22 mouse cellular contexts compared by ENCODE assay signal in the genomic region with DNA sequence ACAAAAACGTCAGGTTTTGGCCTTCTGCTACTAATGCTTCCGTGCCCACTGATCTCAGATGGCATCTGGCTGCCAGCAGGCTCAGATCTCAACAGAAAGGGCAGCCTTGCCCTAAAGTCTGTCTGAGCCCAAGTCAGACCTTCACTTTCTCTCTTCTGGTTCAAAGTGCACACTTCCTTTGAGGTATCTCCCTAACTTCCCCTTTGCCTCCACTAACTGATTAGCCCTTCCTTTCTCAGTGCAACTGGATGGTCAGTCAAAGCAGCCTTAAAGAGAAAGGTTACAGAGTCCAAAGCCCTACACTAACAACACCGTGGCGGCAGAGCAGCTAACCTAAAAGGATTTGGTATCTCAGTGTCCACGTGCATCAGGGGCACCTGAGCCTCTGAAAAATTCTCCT. TPM values are rescaled to one million over a fixed set of nuclear protein-coding genes. Genes with fewer than 3 reads are reported as not detected.
A peak's percentile ranks its signal among the peaks of the same experiment; 100 is the strongest.
DNase-seq lines count a peak whose midpoint lies in the region; ATAC-seq and TF ChIP-seq lines count a peak whose summit lies in the region.
"Had no signal": no experiment of that assay in that cellular context is flagged by ENCODE, and none has a peak within 500 bp of the region (broad histone marks: within the 10 kb centered on the region; RNA-seq: fewer than 3 reads in every experiment).

No protein-coding gene starts in this region.

- H3K27me3 ChIP-seq in spleen, adult 2 months (ENCODE audit: control insufficient read depth, insufficient read depth, low read length) = no peaks in the 10 kb centered on the region
- H3K27me3 ChIP-seq in hindbrain, embryonic 13.5 days = no peaks in the 10 kb centered on the region
- H3K27me3 ChIP-seq: embryonic facial prominence, embryonic 15.5 days; limb, embryonic 12.5 days had no signal

- H3K9ac ChIP-seq in hindbrain, embryonic 13.5 days = no peak overlapping the region
- H3K9ac ChIP-seq: embryonic facial prominence, embryonic 15.5 days; limb, embryonic 12.5 days; lung, embryonic 14.5 days had no signal

- TF ChIP-seq POLR2A in spleen, adult 2 months (IDR thresholded peaks at IDR 0.05; ENCODE audit: low read depth, low read length) = no peak

- TF ChIP-seq CTCF in spleen, adult 2 months (IDR thresholded peaks at IDR 0.05; ENCODE audit: extremely low read depth, insufficient read depth, insufficient read length, insufficient replicate concordance) = no peak

- 20% methylated on average over 5 of the region's 5 CpGs for WGBS in spleen, adult 2 months
- WGBS in macrophage (ENCODE audit: missing documents) = 3% methylated on average over 5 of the region's 5 CpGs
- 78% methylated on average over 5 of the region's 5 CpGs for WGBS in hindbrain, embryonic 13.5 days

- ATAC-seq in common myeloid progenitor, adult 5-6 weeks (replicated peaks; ENCODE audit: low read depth, poor library complexity, severe bottlenecking) = peak; percentile 51
- ATAC-seq in hindbrain, embryonic 13.5 days (ENCODE audit: low FRiP score) = no peak

- H3K4me3 ChIP-seq in spleen, adult 2 months (ENCODE audit: extremely low read depth, insufficient read depth, insufficient read length) = no peak overlapping the region
- H3K4me3 ChIP-seq in macrophage (ENCODE audit: inconsistent target) = no peak overlapping the region
- no peak overlapping the region for H3K4me3 ChIP-seq in hindbrain, embryonic 13.5 days
- H3K4me3 ChIP-seq: embryonic facial prominence, embryonic 15.5 days; forebrain, embryonic 10.5 days; left cerebral cortex, adult 2 months; limb, embryonic 12.5 days had no signal

- H3K4me2 ChIP-seq in hindbrain, embryonic 13.5 days = no peak overlapping the region
- H3K4me2 ChIP-seq: embryonic facial prominence, embryonic 15.5 days; heart, embryonic 11.5 days; limb, embryonic 12.5 days; lung, embryonic 14.5 days had no signal

- H3K4me1 ChIP-seq in spleen, adult 2 months (ENCODE audit: control insufficient read depth, insufficient read depth, insufficient read length) = peaks cover 21% of the 10 kb centered on the region; the same call in 1 of the 2 replicates
- no peaks in the 10 kb centered on the region for H3K4me1 ChIP-seq in hindbrain, embryonic 13.5 days (replicated peaks)
- H3K4me1 ChIP-seq: embryonic facial prominence, embryonic 15.5 days; forebrain, embryonic 10.5 days; limb, embryonic 12.5 days had no signal

- no peak for DNase-seq in spleen, adult 2 months (ENCODE audit: low read depth in 1 of 2, low spot score in 2 of 2)
- no peak for DNase-seq in spleen, postnatal 14 days (ENCODE audit: low spot score in 2 of 2)
- DNase-seq in lung, postnatal 14 days = no peak
- DNase-seq in layer of hippocampus, adult 9-11 months = no peak
- DNase-seq: adrenal gland, adult 8-10 months; cerebellum, adult 18-20 months; gastrocnemius, postnatal 14 days; heart, postnatal 36 days; kidney, adult 18-20 months; lung, embryonic 14.5 days; right cerebral cortex, adult 18-20 months; spleen, adult 18-20 months; thymus, postnatal 14 days had no signal

- H3K27ac ChIP-seq in spleen, adult 2 months (ENCODE audit: insufficient read depth, low read length) = peak overlapping the region; percentile 68
- peak overlapping the region; percentile 37 for H3K27ac ChIP-seq in macrophage
- no peak overlapping the region for H3K27ac ChIP-seq in hindbrain, embryonic 13.5 days
- H3K27ac ChIP-seq: embryonic facial prominence, embryonic 15.5 days; forebrain, embryonic 10.5 days; left cerebral cortex, adult 2 months; limb, embryonic 12.5 days; stomach, postnatal 0 days had no signal

- H3K9me3 ChIP-seq in hindbrain, embryonic 13.5 days = no peaks in the 10 kb centered on the region
- H3K9me3 ChIP-seq: embryonic facial prominence, embryonic 15.5 days; forebrain, embryonic 10.5 days; limb, embryonic 12.5 days had no signal

- peaks cover 55% of the 10 kb centered on the region; the same call in 1 of the 2 replicates for H3K79me2 ChIP-seq in macrophage (ENCODE audit: inconsistent target)

- no peaks in the 10 kb centered on the region for H3K36me3 ChIP-seq in spleen, adult 2 months (ENCODE audit: control insufficient read depth, insufficient read depth, low read length)
- no peaks in the 10 kb centered on the region for H3K36me3 ChIP-seq in macrophage (ENCODE audit: inconsistent target)
- no peaks in the 10 kb centered on the region for H3K36me3 ChIP-seq in hindbrain, embryonic 13.5 days
- H3K36me3 ChIP-seq: embryonic facial prominence, embryonic 15.5 days; forebrain, embryonic 10.5 days; limb, embryonic 12.5 days had no signal

RNA-seq across cellular contexts. Expression of a gene that starts 9.5 kb away (rescaled TPM):
- polyA plus RNA-seq in spleen, adult 2 months (2012; rRNA removed) = 20.6 and 22.0 TPM in 2 replicates
- 12.1 and 30.2 TPM in 2 replicates for total RNA-seq in common myeloid progenitor, adult 5-6 weeks (2017)
- total RNA-seq in macrophage (2018; cell fraction: chromatin; rRNA removed) = 1,000 to 10,000 TPM in 2 of 26 experiments, 100 to 1,000 TPM in 24; 111 to 1,491 (median 237) TPM
- 100 to 1,000 TPM in 2 of 26 experiments, 10 to 100 TPM in 24; 30.1 to 146 (median 53.5) TPM for total RNA-seq in macrophage (2018; cell fraction: cytosol; rRNA removed)
- 100 to 1,000 TPM in 21 of 26 experiments, 10 to 100 TPM in 5; 72.7 to 734 (median 143) TPM for total RNA-seq in macrophage (2018; cell fraction: nucleus; rRNA removed)
- polyA plus RNA-seq in macrophage (2018) = 29.8 to 38.1 TPM (median 29.9 TPM) in 3 replicates
- polyA plus RNA-seq in hindbrain, embryonic 13.5 days (2015; fragmentation: Nextera tagmentation; extraction: Ambion mirVana) = 27.3 and 27.5 TPM in 2 replicates

RNA-seq across cellular contexts. Expression of a gene that starts 59.6 kb away (rescaled TPM):
- polyA plus RNA-seq in spleen, adult 2 months (2012; rRNA removed) = 37.7 and 38.9 TPM in 2 replicates
- 153 and 213 TPM in 2 replicates for total RNA-seq in common myeloid progenitor, adult 5-6 weeks (2017)
- 100 to 1,000 TPM in 18 of 26 experiments, 10 to 100 TPM in 8; 27.1 to 186 (median 125) TPM for total RNA-seq in macrophage (2018; cell fraction: chromatin; rRNA removed)
- 10 to 100 TPM; 59.7 to 86.9 (median 72.2) TPM for total RNA-seq in macrophage (2018; cell fraction: cytosol; rRNA removed)
- 100 to 1,000 TPM in 2 of 26 experiments, 10 to 100 TPM in 24; 32.3 to 112 (median 72.3) TPM for total RNA-seq in macrophage (2018; cell fraction: nucleus; rRNA removed)
- 69.8 to 119 TPM (median 79.7 TPM) in 3 replicates for polyA plus RNA-seq in macrophage (2018)
- 141 and 142 TPM in 2 replicates for polyA plus RNA-seq in hindbrain, embryonic 13.5 days (2015; fragmentation: Nextera tagmentation; extraction: Ambion mirVana)
